Mouse (Mus musculus) thymus, adult 2 months (tissue): Measurements from ENCODE around the gene Tmem178.

Experiments used
- CTCF ChIP-seq: fragments of 200-500 bp; IDR thresholded peaks from 2 replicates; pipeline ENCODE4 v1.5.1; 2012; ENCODE audit warnings: mild to moderate bottlenecking, control low read depth, low read length, moderate library complexity, borderline replicate concordance; ENCODE audit not compliant: control insufficient read depth, poor library complexity, insufficient read depth; ENCODE audit errors: extremely low read depth
- POLR2A ChIP-seq: fragments of 200-500 bp; IDR thresholded peaks from 2 replicates; pipeline ENCODE4 v1.6.1; 2012; ENCODE audit warnings: mild to moderate bottlenecking, low read length, control low read depth, moderate library complexity; ENCODE audit not compliant: control insufficient read depth, poor library complexity, insufficient read depth; ENCODE audit errors: extremely low read depth

- no peak for TF ChIP-seq CTCF
- TF ChIP-seq POLR2A, result no peak
Measured at GRCm38 (mm10) chr17:80955415-80955814, 11.0 kb downstream of the Tmem178 start.
